Mouse (Mus musculus): ENCODE results near the gene Wfdc12.

DNA sequence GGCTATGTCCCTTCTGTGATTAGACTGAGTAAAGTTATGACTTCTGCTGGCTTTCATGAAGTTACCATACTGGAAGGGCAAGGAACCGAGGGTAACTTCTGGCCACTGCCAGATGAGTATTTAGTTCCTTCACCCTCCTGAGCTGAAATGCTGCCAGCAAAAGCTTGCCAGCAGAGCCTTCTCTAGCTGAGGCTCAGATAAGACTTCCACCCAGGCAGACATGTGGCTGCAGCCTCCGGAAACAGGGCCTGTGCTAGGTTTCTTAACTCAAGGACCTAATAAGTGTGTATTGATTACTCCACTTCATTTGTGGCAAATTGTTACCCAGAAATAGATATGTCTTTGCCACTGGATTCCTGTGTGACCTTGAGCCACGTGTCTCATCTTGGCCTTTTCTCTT is 17.0 kb downstream of the Wfdc12 start:
- TF ChIP-seq POLR2A (IDR thresholded peaks at IDR 0.05; ENCODE audit: borderline replicate concordance, control insufficient read depth, low read depth, low read length) = no peak
- TF ChIP-seq CTCF (IDR thresholded peaks at IDR 0.05; ENCODE audit: control insufficient read depth, insufficient read depth, low read length) = no peak
